Mouse (Mus musculus): ENCODE results near the gene Gng4.

DNA sequence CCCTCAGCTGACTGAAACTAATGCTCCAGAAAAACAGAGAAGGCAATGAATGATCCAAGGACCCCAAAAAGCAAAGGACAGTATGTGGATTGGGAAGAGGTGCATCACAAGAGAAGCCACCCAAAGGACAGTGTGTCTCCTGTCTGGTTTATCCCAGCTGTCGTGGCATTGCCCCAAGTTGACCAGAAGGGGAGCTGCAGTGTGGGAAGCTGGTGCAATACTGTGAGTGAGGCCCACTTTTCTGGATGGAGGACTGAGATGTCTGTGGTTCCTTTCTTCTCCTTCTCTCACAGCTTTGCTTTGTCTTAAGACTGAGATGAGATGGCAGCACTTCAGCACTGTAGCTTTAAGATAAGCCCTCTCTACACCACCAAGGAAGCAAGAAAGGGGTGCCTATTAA, 12.2 kb downstream of the Gng4 start:
- TF ChIP-seq CTCF (IDR thresholded peaks at IDR 0.05; ENCODE audit: low read depth) (no peak), EP300 (IDR thresholded peaks at IDR 0.05; ENCODE audit: low read depth) (no peak)

Data from liver, postnatal 0 days (tissue).